Mouse (Mus musculus) liver, embryonic 16.5 days (tissue): ENCODE results near the gene Fkbp10. TPM values are rescaled to one million over a fixed set of nuclear protein-coding genes. Genes with fewer than 3 reads are reported as not detected.
A peak's percentile ranks its signal among the peaks of the same experiment; 100 is the strongest.

Experiments used
- ATAC-seq: fragments of 200-750 bp; cut with Nextera tagmentation; 2 replicates; pipeline ENCODE4 v1.8.0; 2017; ENCODE audit warnings: low read depth, mild to moderate bottlenecking, moderate number of reproducible peaks, moderate library complexity
- H3K27ac ChIP-seq: fragments of 300-500 bp; sonication (generic); 2 replicates; pipeline ENCODE4 v1.5.1; 2014; ENCODE audit warnings: mild to moderate bottlenecking, low read length
- H3K27me3 ChIP-seq: fragments of 300-500 bp; sonication (generic); 2 replicates; pipeline ENCODE4 v1.6.1; 2014; ENCODE audit warnings: low read depth, low read length, mixed read lengths; ENCODE audit not compliant: control insufficient read depth, insufficient read depth
- H3K36me3 ChIP-seq: fragments of 300-500 bp; sonication (generic); 2 replicates; pipeline ENCODE4 v1.6.1; 2014; ENCODE audit warnings: mild to moderate bottlenecking; ENCODE audit not compliant: control insufficient read depth, insufficient read depth
- H3K4me1 ChIP-seq: fragments of 300-500 bp; sonication (generic); 2 replicates; pipeline ENCODE4 v1.6.1; 2014; ENCODE audit warnings: low read depth, low read length, mixed read lengths; ENCODE audit not compliant: control insufficient read depth
- H3K4me2 ChIP-seq: fragments of 300-500 bp; sonication (generic); 2 replicates; pipeline ENCODE4 v1.6.1; 2014; ENCODE audit warnings: low read depth, low read length, mixed read lengths
- H3K4me3 ChIP-seq: fragments of 300-500 bp; sonication (generic); 2 replicates; pipeline ENCODE4 v1.5.1; 2014; ENCODE audit warnings: low read depth, mild to moderate bottlenecking, low read length
- H3K9ac ChIP-seq: fragments of 300-500 bp; sonication (generic); 2 replicates; pipeline ENCODE4 v1.6.1; 2014; ENCODE audit warnings: low read depth, low read length
- H3K9me3 ChIP-seq: fragments of 300-500 bp; sonication (generic); replicated peaks from 2 replicates; pipeline ENCODE4 v1.6.1; 2016; ENCODE audit warnings: low read length; ENCODE audit not compliant: control insufficient read depth
- WGBS: fragments of 180-500 bp; shearing (Covaris S2); extraction: QIAGEN DNeasy Blood & Tissue Kit; methylation state at CpG from one replicate; pipeline ENCODE4 v1.1.7; 2014; ENCODE audit not compliant: insufficient replicate concordance; 5-methylcytosine and 5-hydroxymethylcytosine counted together
- polyA plus RNA-seq: library from polyadenylated mRNA; unstranded; fragments of >200 nt; fragmentation: Nextera tagmentation; extraction: Ambion mirVana; gene quantifications from 2 replicates; pipeline ENCODE4 v1.2.1, GENCODE M21; 2015

The Fkbp10 gene
- polyA plus RNA-seq, 1 experiment from 2014 or later: 8.4 TPM

DNA sequence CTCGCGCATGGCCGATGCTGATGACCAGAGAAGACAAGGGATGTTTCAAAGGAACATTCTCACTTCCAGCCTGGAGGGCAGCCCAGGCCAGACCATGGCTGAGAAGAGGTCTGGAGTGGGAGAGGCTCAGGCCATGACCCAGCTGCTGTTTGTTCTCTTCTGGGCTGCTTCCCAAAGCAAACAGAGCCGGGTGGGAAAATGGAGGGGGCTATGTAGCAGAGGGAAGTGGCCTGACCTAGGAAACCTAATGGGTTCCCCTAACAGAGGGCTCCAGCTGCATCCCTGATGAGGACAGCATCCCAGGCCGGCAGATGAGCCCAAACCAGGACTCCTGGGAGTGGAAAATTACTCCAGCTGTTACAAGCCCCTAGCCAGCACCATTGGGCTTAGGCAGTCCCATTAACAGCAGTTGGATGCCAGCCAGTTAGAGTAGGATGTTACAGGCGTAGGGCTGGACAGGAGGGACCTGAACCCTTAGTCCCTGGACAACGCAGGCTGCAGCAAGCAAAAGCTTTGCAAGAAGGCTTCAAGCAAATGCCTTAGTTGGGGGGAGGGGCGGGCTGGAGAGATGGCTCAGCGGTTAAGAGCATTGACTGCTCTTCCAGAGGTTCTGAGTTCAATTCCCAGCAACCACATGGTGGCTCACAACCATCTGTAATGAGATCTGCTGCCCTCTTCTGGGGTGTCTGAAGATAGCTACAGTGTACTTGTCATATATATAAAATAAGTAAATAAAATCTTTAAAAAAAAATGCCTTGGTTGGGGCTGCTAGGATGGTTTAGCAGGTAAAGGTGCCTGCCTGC, 24.2 kb upstream of the Fkbp10 start:
- Histone ChIP-seq H3K27me3 (peaks cover 2% of the 10 kb centered on the region; the same call in 1 of the 2 replicates), H3K9ac (no peak overlapping the region), H3K4me2 (no peak overlapping the region), H3K4me3 (no peak overlapping the region), H3K9me3 (no peaks in the 10 kb centered on the region), H3K4me1 (peaks cover 48% of the 10 kb centered on the region), H3K27ac (no peak overlapping the region), H3K36me3 (no peaks in the 10 kb centered on the region)
- 54% methylated on average over 9 of the region's 9 CpGs for WGBS
- ATAC-seq: peak; percentile 79

DNA sequence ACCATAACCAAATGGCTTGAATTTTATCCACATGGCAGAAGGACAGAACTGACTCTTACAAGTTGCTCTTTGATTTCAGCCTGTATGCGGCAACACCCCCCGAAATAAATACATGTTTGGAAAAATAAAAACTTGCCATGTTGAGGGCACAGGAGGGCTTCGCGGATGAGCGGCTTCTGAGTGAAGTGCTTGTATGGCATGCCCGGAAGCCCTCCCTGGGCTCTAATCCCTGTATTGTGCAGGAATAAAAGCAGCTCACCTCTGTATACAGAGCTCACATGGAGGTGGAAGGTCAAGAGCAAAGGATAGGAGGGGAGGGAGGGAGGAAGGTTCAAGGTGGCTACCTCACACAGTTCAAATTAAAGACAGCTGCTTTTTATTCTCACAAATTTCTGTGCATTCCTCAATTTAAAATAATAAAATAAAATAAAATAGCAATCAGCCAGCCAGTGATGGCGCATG, 23.6 kb upstream of the Fkbp10 start:
- Histone ChIP-seq H3K27me3 (peaks cover 8% of the 10 kb centered on the region), H3K9ac (no peak overlapping the region), H3K27ac (no peak overlapping the region), H3K36me3 (no peaks in the 10 kb centered on the region), H3K4me3 (no peak overlapping the region), H3K4me2 (no peak overlapping the region), H3K9me3 (no peaks in the 10 kb centered on the region), H3K4me1 (peaks cover 50% of the 10 kb centered on the region)
- no peak for ATAC-seq
- 83% methylated on average over 7 of the region's 7 CpGs for WGBS

- Histone ChIP-seq H3K9ac (no peak overlapping the region), H3K27me3 (peaks cover 11% of the 10 kb centered on the region), H3K36me3 (no peaks in the 10 kb centered on the region), H3K4me2 (no peak overlapping the region), H3K27ac (no peak overlapping the region), H3K9me3 (no peaks in the 10 kb centered on the region), H3K4me3 (no peak overlapping the region), H3K4me1 (peaks cover 49% of the 10 kb centered on the region)
- no peak for ATAC-seq
- 52% methylated on average over 5 of the region's 5 CpGs for WGBS
Measured at GRCm38 (mm10) chr11:100392958-100393357, 22.5 kb upstream of the Fkbp10 start.

GRCm38 (mm10) chr11:100393733-100394132, 21.8 kb upstream of the Fkbp10 start:
- H3K9me3 ChIP-seq: no peaks in the 10 kb centered on the region
- H3K4me1 ChIP-seq: peaks cover 42% of the 10 kb centered on the region
- H3K9ac ChIP-seq: no peak overlapping the region
- ATAC-seq: no peak
- H3K4me3 ChIP-seq: no peak overlapping the region
- whole genome bisulfite sequencing: 44% methylated on average over 7 of the region's 7 CpGs
- H3K27ac ChIP-seq: no peak overlapping the region
- no peaks in the 10 kb centered on the region for H3K36me3 ChIP-seq
- H3K4me2 ChIP-seq: no peak overlapping the region
- peaks cover 11% of the 10 kb centered on the region for H3K27me3 ChIP-seq

- WGBS: 33% methylated on average over 5 of the region's 5 CpGs
- H3K36me3 ChIP-seq: no peaks in the 10 kb centered on the region
- no peak for ATAC-seq
- no peak overlapping the region for H3K9ac ChIP-seq
- peaks cover 39% of the 10 kb centered on the region for H3K4me1 ChIP-seq
- H3K9me3 ChIP-seq: no peaks in the 10 kb centered on the region
- no peak overlapping the region for H3K4me3 ChIP-seq
- H3K27me3 ChIP-seq: peaks cover 11% of the 10 kb centered on the region
- H3K4me2 ChIP-seq: 0 out of 2 replicates have a peak overlapping the region, but pooled peaks have one; percentile 57
- H3K27ac ChIP-seq: no peak overlapping the region
Measured at GRCm38 (mm10) chr11:100394353-100395074, 21.0 kb upstream of the Fkbp10 start.

- WGBS: 11% methylated on average over 11 of the region's 11 CpGs
- peaks cover 11% of the 10 kb centered on the region for H3K27me3 ChIP-seq
- no peaks in the 10 kb centered on the region for H3K9me3 ChIP-seq
- peak overlapping the region; percentile 57; the same call in 1 of the 2 replicates for H3K4me2 ChIP-seq
- no peaks in the 10 kb centered on the region for H3K36me3 ChIP-seq
- ATAC-seq: no peak
- H3K4me1 ChIP-seq: peaks cover 34% of the 10 kb centered on the region
- no peak overlapping the region for H3K27ac ChIP-seq
- no peak overlapping the region; the same call in 1 of the 2 replicates for H3K4me3 ChIP-seq
- H3K9ac ChIP-seq: no peak overlapping the region
Measured at GRCm38 (mm10) chr11:100395200-100395599, 20.3 kb upstream of the Fkbp10 start.

DNA sequence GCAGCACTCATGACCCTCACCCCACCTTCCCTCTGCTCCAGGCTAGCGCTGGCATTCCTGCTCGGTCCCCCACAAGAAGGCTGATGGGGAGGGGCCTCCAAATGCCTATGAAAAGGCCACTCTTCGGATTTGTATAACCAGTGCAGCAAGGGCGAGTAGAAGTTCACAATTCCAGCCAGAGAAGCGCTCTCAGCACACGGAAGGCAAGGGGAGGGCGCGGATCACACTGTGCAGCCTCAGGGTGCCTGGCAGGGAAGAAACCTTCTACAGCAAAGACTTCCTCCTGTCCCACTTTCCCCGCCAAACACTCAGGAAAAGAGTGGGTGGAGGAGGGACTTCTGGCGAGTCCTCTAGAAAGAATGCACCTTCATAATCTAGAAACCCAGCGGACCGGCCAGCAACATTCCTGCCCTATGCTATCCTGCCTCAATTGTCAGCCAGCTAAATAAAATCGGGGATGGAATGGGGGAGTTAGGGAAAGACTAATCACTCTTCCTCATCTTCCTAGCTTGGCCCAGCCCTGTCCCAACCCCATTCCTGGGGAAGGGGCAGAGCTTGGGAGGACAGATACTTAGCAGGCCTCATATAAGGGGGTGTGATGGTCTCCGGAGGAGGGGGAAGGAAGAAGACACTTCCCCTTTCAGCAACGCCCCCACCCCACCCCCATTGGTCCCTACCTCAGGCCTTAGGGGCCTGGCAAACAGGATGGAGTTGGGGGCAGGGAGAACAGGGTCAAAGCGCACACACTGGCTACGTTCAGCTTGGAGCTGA, 19.5 kb upstream of the Fkbp10 start:
- Histone ChIP-seq H3K4me2 (peak overlapping the region; percentile 57), H3K9ac (no peak overlapping the region), H3K9me3 (no peaks in the 10 kb centered on the region), H3K4me3 (peak overlapping the region; percentile 66), H3K27ac (peak overlapping the region; percentile 79; the same call in 1 of the 2 replicates), H3K36me3 (no peaks in the 10 kb centered on the region), H3K27me3 (peaks cover 11% of the 10 kb centered on the region), H3K4me1 (peaks cover 27% of the 10 kb centered on the region)
- 29% methylated on average over 17 of the region's 17 CpGs for WGBS
- ATAC-seq: no peak

- H3K27ac ChIP-seq: peak overlapping the region; percentile 79
- no peaks in the 10 kb centered on the region for H3K36me3 ChIP-seq
- 2% methylated on average over 41 of the region's 42 CpGs for WGBS
- peak overlapping the region; percentile 57 for H3K4me2 ChIP-seq
- H3K27me3 ChIP-seq: peaks cover 11% of the 10 kb centered on the region
- peaks cover 26% of the 10 kb centered on the region for H3K4me1 ChIP-seq
- ATAC-seq: peak; percentile 36
- peak overlapping the region; percentile 66 for H3K4me3 ChIP-seq
- H3K9ac ChIP-seq: peak overlapping the region; percentile 64
- H3K9me3 ChIP-seq: no peaks in the 10 kb centered on the region
Measured at GRCm38 (mm10) chr11:100396886-100397599, 18.5 kb upstream of the Fkbp10 start.
